Mouse (Mus musculus) monocyte, adult 59 days (primary cell): ENCODE measurements around the gene Mpst. TPM values are rescaled to one million over a fixed set of nuclear protein-coding genes. Genes with fewer than 3 reads are reported as not detected.

Experiments used
- total RNA-seq, 2 experiments: library from RNA; stranded (reverse); gene quantifications; one replicate each; pipeline ENCODE4 v1.2.4; 2023

Mpst gene
- total RNA-seq, result 10 to 100 TPM; 12.9 to 14.7 TPM

GRCm38 (mm10) chr15:78406293-78406934, at the start of gene Mpst:
Gene Mpst, plus strand, starts transcription at chr15:78406416.

GRCm38 (mm10) chr15:78395478-78395962, 10.7 kb upstream of the Mpst start, which contains the start of gene Tex33:
Gene Tex33, minus strand, starts transcription at chr15:78395912.

GRCm38 (mm10) chr15:78405517-78406211, 552 bp upstream of the Mpst start, which contains the start of gene Tst:
Gene Tst, minus strand, starts transcription at chr15:78405907.

GRCm38 (mm10) chr15:78428391-78429138, 22.3 kb downstream of the Mpst start, which contains the start of gene Kctd17:
Gene Kctd17, plus strand, starts transcription at chr15:78428564.

Other genes with a start within 250 kb of the Mpst start
- 1 to 10 TPM; 6.9 to 9.9 TPM for gene Ift27, start 232.3 kb upstream of the Mpst start, total RNA-seq
- not detected for gene Pvalb, start 200.0 kb upstream of the Mpst start, total RNA-seq
- 100 to 1,000 TPM; 357 to 397 TPM for gene Ncf4, start 161.6 kb upstream of the Mpst start, total RNA-seq
- gene Csf2rb2, start 100.7 kb upstream of the Mpst start, total RNA-seq, result 10 to 100 TPM; 43.7 to 48.7 TPM
- 100 to 1,000 TPM; 266 to 291 TPM for gene Csf2rb, start 80.7 kb upstream of the Mpst start, total RNA-seq
- not detected for gene Tex33, start 10.5 kb upstream of the Mpst start, total RNA-seq
- under 1 TPM in 1 of 2 experiments, not detected in 1; 0.64 TPM for gene Tst, start 509 bp upstream of the Mpst start, total RNA-seq
- 10 to 100 TPM; 29.3 to 29.5 TPM for gene Kctd17, start 22.1 kb downstream of the Mpst start, total RNA-seq
- gene Tmprss6, start 62.2 kb downstream of the Mpst start, total RNA-seq, result not detected
- gene Il2rb, start 88.9 kb downstream of the Mpst start, total RNA-seq, result 1 to 10 TPM in 1 of 2 experiments, under 1 TPM in 1; 0.89 to 1.8 TPM
- gene C1qtnf6, start 125.0 kb downstream of the Mpst start, total RNA-seq, result under 1 TPM in 1 of 2 experiments, not detected in 1; 0.50 TPM
- gene Sstr3, start 138.3 kb downstream of the Mpst start, total RNA-seq, result not detected
- gene Rac2, start 166.4 kb downstream of the Mpst start, total RNA-seq, result 100 to 1,000 TPM; 358 to 441 TPM
- gene Cyth4, start 190.6 kb downstream of the Mpst start, total RNA-seq, result 100 to 1,000 TPM; 340 to 359 TPM